Mouse (Mus musculus) intestine, embryonic 16.5 days (tissue): ENCODE data around the gene Zfp981. TPM values are rescaled to one million over a fixed set of nuclear protein-coding genes. Genes with fewer than 3 reads are reported as not detected.
"Not testable (repeated sequence)": the region's sequence is repeated elsewhere in the genome, so short reads cannot be mapped to it uniquely, and the experiment has no call there.

Experiments
- ATAC-seq: fragments of 200-750 bp; cut with Nextera tagmentation; 2 replicates; pipeline ENCODE4 v1.8.0; 2017; ENCODE audit warnings: moderate TSS enrichment, moderate library complexity
- H3K27ac ChIP-seq: fragments of 300-500 bp; sonication (generic); 2 replicates; pipeline ENCODE4 v1.5.1; 2014; ENCODE audit warnings: mild to moderate bottlenecking, low read length
- H3K27me3 ChIP-seq: fragments of 300-500 bp; sonication (generic); replicated peaks from 2 replicates; pipeline ENCODE4 v1.6.1; 2014; ENCODE audit warnings: low read length, control low read depth, mixed read lengths; ENCODE audit not compliant: control insufficient read depth, insufficient read depth
- H3K36me3 ChIP-seq: fragments of 300-500 bp; sonication (generic); 2 replicates; pipeline ENCODE4 v1.6.1; 2014; ENCODE audit warnings: low read length, control low read depth; ENCODE audit not compliant: control insufficient read depth, insufficient read depth
- H3K4me1 ChIP-seq: fragments of 300-500 bp; sonication (generic); 2 replicates; pipeline ENCODE4 v1.6.1; 2014; ENCODE audit warnings: low read length, control low read depth, mixed read lengths; ENCODE audit not compliant: control insufficient read depth, insufficient read depth
- H3K4me2 ChIP-seq: fragments of 300-500 bp; sonication (generic); 2 replicates; pipeline ENCODE4 v1.6.1; 2014; ENCODE audit warnings: low read depth, low read length, control low read depth
- H3K4me3 ChIP-seq: fragments of 300-500 bp; sonication (generic); 2 replicates; pipeline ENCODE4 v1.5.1; 2014; ENCODE audit warnings: mild to moderate bottlenecking, low read length
- H3K9ac ChIP-seq: fragments of 300-500 bp; sonication (generic); 2 replicates; pipeline ENCODE4 v1.6.1; 2014; ENCODE audit warnings: low read depth, low read length
- H3K9me3 ChIP-seq: fragments of 300-500 bp; sonication (generic); 2 replicates; pipeline ENCODE4 v1.6.1; 2016; ENCODE audit warnings: low read length, control low read depth; ENCODE audit not compliant: control insufficient read depth
- WGBS: fragments of 180-500 bp; shearing (Covaris S2); extraction: QIAGEN DNeasy Blood & Tissue Kit; methylation state at CpG from one replicate; pipeline ENCODE4 v1.1.7; 2014; 5-methylcytosine and 5-hydroxymethylcytosine counted together
- polyA plus RNA-seq: library from polyadenylated mRNA; unstranded; fragments of >200 nt; fragmentation: Nextera tagmentation; extraction: Ambion mirVana; gene quantifications from 2 replicates; pipeline ENCODE4 v1.2.1, GENCODE M21; 2015

Gene Zfp981
- polyA plus RNA-seq, 1 experiment from 2014 or later: not detected

GRCm38 (mm10) chr4:146484676-146485075 is 17.2 kb upstream of the Zfp981 start:
- not testable (repeated sequence) for H3K9ac ChIP-seq, H3K36me3 ChIP-seq, H3K4me1 ChIP-seq, H3K27me3 ChIP-seq, H3K4me2 ChIP-seq, H3K27ac ChIP-seq, H3K4me3 ChIP-seq, ATAC-seq
- H3K9me3 ChIP-seq: peaks cover 45% of the 10 kb centered on the region

GRCm38 (mm10) chr4:146485183-146485939 is 16.5 kb upstream of the Zfp981 start:
- H3K27me3 ChIP-seq, H3K4me2 ChIP-seq, H3K4me3 ChIP-seq, H3K4me1 ChIP-seq, ATAC-seq, H3K36me3 ChIP-seq, H3K27ac ChIP-seq, H3K9ac ChIP-seq: not testable (repeated sequence)
- peaks cover 43% of the 10 kb centered on the region for H3K9me3 ChIP-seq
- 73% methylated on average over 6 of the region's 6 CpGs for WGBS

- H3K9me3 ChIP-seq: peaks cover 36% of the 10 kb centered on the region
- H3K4me3 ChIP-seq, H3K4me2 ChIP-seq, H3K36me3 ChIP-seq, H3K27me3 ChIP-seq, H3K9ac ChIP-seq, H3K27ac ChIP-seq, H3K4me1 ChIP-seq: not testable (repeated sequence)
- 70% methylated on average over 1 of the region's 1 CpGs for WGBS
- ATAC-seq: peak; percentile 29; the same call in 1 of the 2 replicates
Measured at GRCm38 (mm10) chr4:146486753-146487152, 15.1 kb upstream of the Zfp981 start.

GRCm38 (mm10) chr4:146489196-146489595 is 12.6 kb upstream of the Zfp981 start:
- H3K27me3 ChIP-seq, ATAC-seq, H3K9ac ChIP-seq, H3K4me1 ChIP-seq, H3K4me2 ChIP-seq, H3K27ac ChIP-seq, H3K36me3 ChIP-seq, H3K4me3 ChIP-seq: not testable (repeated sequence)
- WGBS: 75% methylated on average over 4 of the region's 4 CpGs
- H3K9me3 ChIP-seq: peaks cover 35% of the 10 kb centered on the region

GRCm38 (mm10) chr4:146491993-146492392 is 9.8 kb upstream of the Zfp981 start:
- H3K9ac ChIP-seq, H3K36me3 ChIP-seq, H3K4me3 ChIP-seq, H3K27ac ChIP-seq, ATAC-seq, H3K4me2 ChIP-seq, H3K27me3 ChIP-seq, H3K4me1 ChIP-seq: not testable (repeated sequence)
- peaks cover 25% of the 10 kb centered on the region for H3K9me3 ChIP-seq
- 78% methylated on average over 1 of the region's 1 CpGs for WGBS

GRCm38 (mm10) chr4:146492439-146492838 is 9.4 kb upstream of the Zfp981 start:
- H3K9me3 ChIP-seq: peaks cover 25% of the 10 kb centered on the region
- H3K9ac ChIP-seq: no peak overlapping the region
- H3K4me3 ChIP-seq: no peak overlapping the region
- no peaks in the 10 kb centered on the region for H3K4me1 ChIP-seq
- no peak overlapping the region for H3K4me2 ChIP-seq
- no peaks in the 10 kb centered on the region for H3K27me3 ChIP-seq
- H3K36me3 ChIP-seq: no peaks in the 10 kb centered on the region
- no peak overlapping the region for H3K27ac ChIP-seq
- ATAC-seq: no peak

GRCm38 (mm10) chr4:146492851-146493250 is 9.0 kb upstream of the Zfp981 start:
- H3K4me3 ChIP-seq: no peak overlapping the region
- ATAC-seq: no peak
- H3K4me1 ChIP-seq: no peaks in the 10 kb centered on the region
- no peaks in the 10 kb centered on the region for H3K36me3 ChIP-seq
- no peak overlapping the region for H3K9ac ChIP-seq
- WGBS: 46% methylated on average over 1 of the region's 1 CpGs
- H3K27me3 ChIP-seq: no peaks in the 10 kb centered on the region
- H3K27ac ChIP-seq: no peak overlapping the region
- H3K9me3 ChIP-seq: peaks cover 28% of the 10 kb centered on the region
- no peak overlapping the region for H3K4me2 ChIP-seq

- 86% methylated on average over 6 of the region's 6 CpGs for WGBS
- H3K4me3 ChIP-seq, H3K27me3 ChIP-seq, H3K4me1 ChIP-seq, H3K4me2 ChIP-seq, H3K9ac ChIP-seq, H3K27ac ChIP-seq, H3K36me3 ChIP-seq: not testable (repeated sequence)
- peaks cover 31% of the 10 kb centered on the region for H3K9me3 ChIP-seq
- ATAC-seq: peak; percentile 25; the same call in 1 of the 2 replicates
Measured at GRCm38 (mm10) chr4:146493319-146493907, 8.4 kb upstream of the Zfp981 start.

GRCm38 (mm10) chr4:146494980-146495379 is 6.8 kb upstream of the Zfp981 start:
- peaks cover 28% of the 10 kb centered on the region for H3K9me3 ChIP-seq
- no peak overlapping the region for H3K27ac ChIP-seq
- H3K36me3 ChIP-seq: no peaks in the 10 kb centered on the region
- H3K4me3 ChIP-seq: no peak overlapping the region
- no peaks in the 10 kb centered on the region for H3K4me1 ChIP-seq
- WGBS: 67% methylated on average over 4 of the region's 4 CpGs
- no peaks in the 10 kb centered on the region for H3K27me3 ChIP-seq
- no peak overlapping the region for H3K4me2 ChIP-seq
- H3K9ac ChIP-seq: no peak overlapping the region
- ATAC-seq: 0 out of 2 replicates have a peak, but pooled peaks have one; percentile 16
